Mouse (Mus musculus): ENCODE data around the gene Cxcl9. TPM values are rescaled to one million over a fixed set of nuclear protein-coding genes. Genes with fewer than 3 reads are reported as not detected.

The Cxcl9 gene
- not detected in 2 replicates for polyA plus RNA-seq (2015; fragmentation: Nextera tagmentation; extraction: Ambion mirVana)

GRCm38 (mm10) chr5:92327929-92328328 is at the start of gene Cxcl9:
TSS of gene Cxcl9 (minus strand) at chr5:92328079.
- no peaks in the 10 kb centered on the region for H3K36me3 ChIP-seq
- H3K27ac ChIP-seq: no peak within 1 kb of the TSS
- no peak for ATAC-seq (ENCODE audit: insufficient number of reproducible peaks, insufficient read depth, low FRiP score, low TSS enrichment, low read depth)
- no peaks in the 10 kb centered on the region for H3K9me3 ChIP-seq
- peaks cover 6% of the 10 kb centered on the region; the same call in 1 of the 2 replicates for H3K4me1 ChIP-seq
- no peak within 1 kb of the TSS for H3K4me3 ChIP-seq
- H3K9ac ChIP-seq: no peak within 1 kb of the TSS
- WGBS: 72% methylated on average over 7 of the region's 7 CpGs
- no peaks in the 10 kb centered on the region for H3K27me3 ChIP-seq
- H3K4me2 ChIP-seq: no peak within 1 kb of the TSS

GRCm38 (mm10) chr5:92376795-92377405 is 49.0 kb upstream of the Cxcl9 start:
- Histone ChIP-seq H3K9me3 (no peaks in the 10 kb centered on the region), H3K4me1 (peaks cover 6% of the 10 kb centered on the region; the same call in 1 of the 2 replicates), H3K36me3 (no peaks in the 10 kb centered on the region), H3K9ac (no peak overlapping the region), H3K4me2 (peak overlapping the region; percentile 9; the same call in 1 of the 2 replicates), H3K27ac (no peak overlapping the region), H3K27me3 (no peaks in the 10 kb centered on the region), H3K4me3 (no peak overlapping the region)
- WGBS: 26% methylated on average over 13 of the region's 13 CpGs
- no peak for ATAC-seq (ENCODE audit: insufficient number of reproducible peaks, insufficient read depth, low FRiP score, low TSS enrichment, low read depth)

- no peak overlapping the region for H3K27ac ChIP-seq
- H3K4me1 ChIP-seq: peaks cover 6% of the 10 kb centered on the region; the same call in 1 of the 2 replicates
- no peaks in the 10 kb centered on the region for H3K36me3 ChIP-seq
- H3K4me2 ChIP-seq: no peak overlapping the region
- H3K9ac ChIP-seq: no peak overlapping the region
- H3K4me3 ChIP-seq: no peak overlapping the region
- 79% methylated on average over 17 of the region's 17 CpGs for WGBS
- no peaks in the 10 kb centered on the region for H3K27me3 ChIP-seq
- no peak for ATAC-seq (ENCODE audit: insufficient number of reproducible peaks, insufficient read depth, low FRiP score, low TSS enrichment, low read depth)
- H3K9me3 ChIP-seq: no peaks in the 10 kb centered on the region
Observed at GRCm38 (mm10) chr5:92375368-92375767, 47.5 kb upstream of the Cxcl9 start.

GRCm38 (mm10) chr5:92374721-92375142 is 46.9 kb upstream of the Cxcl9 start:
- H3K4me2 ChIP-seq: no peak overlapping the region
- 77% methylated on average over 6 of the region's 6 CpGs for WGBS
- H3K27me3 ChIP-seq: no peaks in the 10 kb centered on the region
- H3K36me3 ChIP-seq: no peaks in the 10 kb centered on the region
- H3K27ac ChIP-seq: no peak overlapping the region
- H3K4me3 ChIP-seq: no peak overlapping the region
- no peak overlapping the region for H3K9ac ChIP-seq
- ATAC-seq (ENCODE audit: insufficient number of reproducible peaks, insufficient read depth, low FRiP score, low TSS enrichment, low read depth): no peak
- peaks cover 6% of the 10 kb centered on the region; the same call in 1 of the 2 replicates for H3K4me1 ChIP-seq
- H3K9me3 ChIP-seq: no peaks in the 10 kb centered on the region

GRCm38 (mm10) chr5:92372605-92373004 is 44.7 kb upstream of the Cxcl9 start:
- Histone ChIP-seq H3K27me3 (no peaks in the 10 kb centered on the region), H3K27ac (no peak overlapping the region), H3K4me3 (no peak overlapping the region), H3K9me3 (no peaks in the 10 kb centered on the region), H3K36me3 (no peaks in the 10 kb centered on the region), H3K4me1 (peaks cover 10% of the 10 kb centered on the region; the same call in 1 of the 2 replicates), H3K4me2 (no peak overlapping the region), H3K9ac (no peak overlapping the region)
- ATAC-seq (ENCODE audit: insufficient number of reproducible peaks, insufficient read depth, low FRiP score, low TSS enrichment, low read depth): no peak
- WGBS: 67% methylated on average over 2 of the region's 2 CpGs

- H3K4me2 ChIP-seq: no peak overlapping the region
- H3K27ac ChIP-seq: no peak overlapping the region; the same call in 1 of the 2 replicates
- no peak overlapping the region for H3K9ac ChIP-seq
- no peak for ATAC-seq (ENCODE audit: insufficient number of reproducible peaks, insufficient read depth, low FRiP score, low TSS enrichment, low read depth)
- no peaks in the 10 kb centered on the region for H3K27me3 ChIP-seq
- 0 out of 2 replicates have a peak, but pooled peaks cover 4% of the 10 kb centered on the region for H3K4me1 ChIP-seq
- H3K9me3 ChIP-seq: no peaks in the 10 kb centered on the region
- WGBS: 63% methylated on average over 14 of the region's 14 CpGs
- no peak overlapping the region for H3K4me3 ChIP-seq
- no peaks in the 10 kb centered on the region for H3K36me3 ChIP-seq
Observed at GRCm38 (mm10) chr5:92371361-92371976, 43.6 kb upstream of the Cxcl9 start.

GRCm38 (mm10) chr5:92370891-92371290 is 43.0 kb upstream of the Cxcl9 start:
- H3K9ac ChIP-seq: no peak overlapping the region
- H3K27me3 ChIP-seq: no peaks in the 10 kb centered on the region
- no peak overlapping the region for H3K4me3 ChIP-seq
- ATAC-seq (ENCODE audit: insufficient number of reproducible peaks, insufficient read depth, low FRiP score, low TSS enrichment, low read depth): no peak
- H3K4me2 ChIP-seq: no peak overlapping the region
- H3K9me3 ChIP-seq: no peaks in the 10 kb centered on the region
- H3K36me3 ChIP-seq: no peaks in the 10 kb centered on the region
- 0 out of 2 replicates have a peak, but pooled peaks cover 4% of the 10 kb centered on the region for H3K4me1 ChIP-seq
- no peak overlapping the region; the same call in 1 of the 2 replicates for H3K27ac ChIP-seq
- WGBS: 74% methylated on average over 6 of the region's 6 CpGs

GRCm38 (mm10) chr5:92370392-92370791 is 42.5 kb upstream of the Cxcl9 start:
- Histone ChIP-seq H3K27ac (no peak overlapping the region), H3K4me2 (no peak overlapping the region), H3K9me3 (no peaks in the 10 kb centered on the region), H3K9ac (no peak overlapping the region), H3K36me3 (no peaks in the 10 kb centered on the region), H3K4me1 (0 out of 2 replicates have a peak, but pooled peaks cover 4% of the 10 kb centered on the region), H3K4me3 (no peak overlapping the region), H3K27me3 (no peaks in the 10 kb centered on the region)
- 79% methylated on average over 6 of the region's 6 CpGs for WGBS
- no peak for ATAC-seq (ENCODE audit: insufficient number of reproducible peaks, insufficient read depth, low FRiP score, low TSS enrichment, low read depth)

- Histone ChIP-seq H3K4me2 (no peak overlapping the region), H3K4me1 (0 out of 2 replicates have a peak, but pooled peaks cover 4% of the 10 kb centered on the region), H3K27me3 (no peaks in the 10 kb centered on the region), H3K9me3 (no peaks in the 10 kb centered on the region), H3K27ac (no peak overlapping the region), H3K4me3 (no peak overlapping the region), H3K9ac (no peak overlapping the region), H3K36me3 (no peaks in the 10 kb centered on the region)
- ATAC-seq (ENCODE audit: insufficient number of reproducible peaks, insufficient read depth, low FRiP score, low TSS enrichment, low read depth): no peak
- WGBS: 70% methylated on average over 13 of the region's 13 CpGs
Observed at GRCm38 (mm10) chr5:92369151-92369994, 41.5 kb upstream of the Cxcl9 start.

- H3K4me1 ChIP-seq: 0 out of 2 replicates have a peak, but pooled peaks cover 4% of the 10 kb centered on the region
- no peak overlapping the region for H3K27ac ChIP-seq
- no peak overlapping the region for H3K4me3 ChIP-seq
- H3K36me3 ChIP-seq: no peaks in the 10 kb centered on the region
- H3K27me3 ChIP-seq: no peaks in the 10 kb centered on the region
- 56% methylated on average over 10 of the region's 10 CpGs for whole genome bisulfite sequencing
- no peak overlapping the region for H3K9ac ChIP-seq
- no peak for ATAC-seq (ENCODE audit: insufficient number of reproducible peaks, insufficient read depth, low FRiP score, low TSS enrichment, low read depth)
- H3K9me3 ChIP-seq: no peaks in the 10 kb centered on the region
- H3K4me2 ChIP-seq: no peak overlapping the region
Observed at GRCm38 (mm10) chr5:92368392-92368791, 40.5 kb upstream of the Cxcl9 start.

GRCm38 (mm10) chr5:92366565-92366964 is 38.7 kb upstream of the Cxcl9 start:
- 65% methylated on average over 6 of the region's 6 CpGs for WGBS
- Histone ChIP-seq H3K9ac (no peak overlapping the region), H3K9me3 (no peaks in the 10 kb centered on the region), H3K4me3 (no peak overlapping the region), H3K36me3 (no peaks in the 10 kb centered on the region), H3K27ac (no peak overlapping the region), H3K27me3 (no peaks in the 10 kb centered on the region), H3K4me1 (0 out of 2 replicates have a peak, but pooled peaks cover 4% of the 10 kb centered on the region), H3K4me2 (no peak overlapping the region)
- no peak for ATAC-seq (ENCODE audit: insufficient number of reproducible peaks, insufficient read depth, low FRiP score, low TSS enrichment, low read depth)
